Mouse (Mus musculus): ENCODE results near the gene Naa50. TPM values are rescaled to one million over a fixed set of nuclear protein-coding genes. Genes with fewer than 3 reads are reported as not detected.

The Naa50 gene
- total and polyA plus RNA-seq, 3 experiments, result 40.1 to 200 (median 122) TPM

DNA sequence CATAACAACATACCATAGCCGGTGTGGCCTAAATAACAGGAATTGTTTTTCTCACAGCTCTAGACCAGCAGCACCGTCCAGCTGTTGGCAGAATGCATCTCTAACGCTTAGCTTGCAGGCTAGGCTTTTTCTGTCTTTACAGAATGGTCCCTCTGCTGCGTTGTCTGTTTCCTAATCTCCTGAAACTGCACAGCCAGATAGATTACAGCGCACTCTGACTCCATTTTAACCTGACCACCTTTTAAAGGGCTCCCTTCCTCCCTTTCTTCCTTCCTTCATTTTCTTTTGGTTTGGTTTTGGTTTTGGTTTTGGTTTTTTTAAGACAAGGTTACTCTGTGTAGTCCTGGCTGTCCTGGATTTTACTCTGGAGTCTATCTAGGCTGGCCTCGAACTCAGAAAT is 50.4 kb downstream of the Naa50 start:
- no peak for DNase-seq (ENCODE audit: extremely low read depth)
- peaks cover 0 to 4% of the 10 kb centered on the region in 2 experiments; a peak in 2 of 4 replicates for H3K4me1 ChIP-seq (ENCODE audit: control insufficient read depth in 1 of 2, insufficient read depth in 2 of 2)
- H3K36me3 ChIP-seq (replicated peaks in 1 of 2; ENCODE audit: control insufficient read depth in 1 of 2, insufficient read depth in 1 of 2, low read length in 1 of 2), result peaks cover 0 to 17% of the 10 kb centered on the region in 2 experiments
- no peak overlapping the region for H3K9ac ChIP-seq (ENCODE audit: insufficient read depth, low read depth)
- no peak overlapping the region for H3K4me2 ChIP-seq (ENCODE audit: insufficient read depth, low read depth, poor library complexity, severe bottlenecking)
- dilution Hi-C loops (cut with MboI; ENCODE audit: extremely low pct_ligation_motif_present, extremely low pct_unique_long_range_greater_than_20kb, low sequenced_read_pairs) (no loop called here), in situ Hi-C loops (cut with MboI; ENCODE audit: low pct_ligation_motif_present, low pct_unique_long_range_greater_than_20kb, low sequenced_read_pairs) (no loop called here)
- H3K9me3 ChIP-seq (replicated peaks; ENCODE audit: low read length), result peaks cover 5% of the 10 kb centered on the region
- H3K27me3 ChIP-seq (replicated peaks), result no peaks in the 10 kb centered on the region
- TF ChIP-seq ZNF384 (IDR thresholded peaks at IDR 0.05; ENCODE audit: low read depth, low read length) (no peak), MAX (IDR thresholded peaks at IDR 0.05; ENCODE audit: low read length) (no peak)
- H3K79me2 ChIP-seq (replicated peaks; ENCODE audit: control insufficient read depth, extremely low read depth, insufficient read depth, poor library complexity, severe bottlenecking), result 0 out of 2 replicates have a peak, but pooled peaks cover 2% of the 10 kb centered on the region
- H3K4me3 ChIP-seq (replicated peaks in 1 of 3; ENCODE audit: low read depth in 2 of 3, low read length in 2 of 3, poor library complexity in 1 of 3), result no peak overlapping the region
- no peak overlapping the region for H3K27ac ChIP-seq (ENCODE audit: insufficient read depth, low read depth)

GRCm38 (mm10) chr16:44190968-44191367 is 51.3 kb downstream of the Naa50 start:
- H3K4me1 ChIP-seq (ENCODE audit: control insufficient read depth in 1 of 2, insufficient read depth in 2 of 2), result peaks cover 0 to 4% of the 10 kb centered on the region in 2 experiments; a peak in 2 of 4 replicates
- TF ChIP-seq MAFK (IDR thresholded peaks at IDR 0.05; ENCODE audit: insufficient replicate concordance, low read length) (no peak), E2F4 (IDR thresholded peaks at IDR 0.05; ENCODE audit: insufficient replicate concordance, low read depth, low read length) (no peak), PAX5 (IDR thresholded peaks at IDR 0.05; ENCODE audit: low read length) (no peak), USF1 (IDR thresholded peaks at IDR 0.05; ENCODE audit: low read depth, low read length) (no peak), JUND (conservative IDR thresholded peaks at IDR 0.05; ENCODE audit: low read depth, low read length) (no peak), RAD21 (IDR thresholded peaks at IDR 0.05; ENCODE audit: low read depth, low read length) (no peak), MAZ (IDR thresholded peaks at IDR 0.05; ENCODE audit: low read depth, low read length) (no peak), NRF1 (IDR thresholded peaks at IDR 0.05; ENCODE audit: low read depth, low read length) (no peak), BHLHE40 (IDR thresholded peaks at IDR 0.05; ENCODE audit: low read depth, low read length) (no peak), MXI1 (IDR thresholded peaks at IDR 0.05; ENCODE audit: low read depth, low read length) (no peak), USF2 (conservative IDR thresholded peaks at IDR 0.05; ENCODE audit: low read depth, low read length) (no peak), CTCF (conservative IDR thresholded peaks at IDR 0.05 in 1 of 2, IDR thresholded peaks at IDR 0.05 in 1 of 2; ENCODE audit: low read depth in 2 of 2, low read length in 2 of 2) (no peak), JUN (IDR thresholded peaks at IDR 0.05; ENCODE audit: insufficient read depth, low read depth, low read length) (no peak), KAT2A (IDR thresholded peaks at IDR 0.05; ENCODE audit: insufficient replicate concordance, low read length) (no peak)
- H3K79me2 ChIP-seq (replicated peaks; ENCODE audit: control insufficient read depth, extremely low read depth, insufficient read depth, poor library complexity, severe bottlenecking), result no peaks in the 10 kb centered on the region
- H3K4me2 ChIP-seq (ENCODE audit: insufficient read depth, low read depth, poor library complexity, severe bottlenecking), result no peak overlapping the region
- no peak for DNase-seq (ENCODE audit: extremely low read depth)
- H3K9me3 ChIP-seq (replicated peaks; ENCODE audit: low read length), result peaks cover 5% of the 10 kb centered on the region
- dilution Hi-C loops (cut with MboI; ENCODE audit: extremely low pct_ligation_motif_present, extremely low pct_unique_long_range_greater_than_20kb, low sequenced_read_pairs) (no loop called here), in situ Hi-C loops (cut with MboI; ENCODE audit: low pct_ligation_motif_present, low pct_unique_long_range_greater_than_20kb, low sequenced_read_pairs) (no loop called here)
- H3K9ac ChIP-seq (ENCODE audit: insufficient read depth, low read depth), result no peak overlapping the region
- no peak overlapping the region for H3K27ac ChIP-seq (ENCODE audit: insufficient read depth, low read depth)
- H3K36me3 ChIP-seq (replicated peaks in 1 of 2; ENCODE audit: control insufficient read depth in 1 of 2, insufficient read depth in 1 of 2, low read length in 1 of 2), result peaks cover 0 to 17% of the 10 kb centered on the region in 2 experiments
- no peaks in the 10 kb centered on the region for H3K27me3 ChIP-seq (replicated peaks)
- H3K4me3 ChIP-seq (replicated peaks in 1 of 3; ENCODE audit: low read depth in 2 of 3, low read length in 2 of 3, poor library complexity in 1 of 3), result no peak overlapping the region

All from CH12.LX (cell line).